ENCODE assay signal across 9 mouse cellular contexts in genomic region chr4:107652598-107653279, GRCm38 (mm10). TPM values are rescaled to one million over a fixed set of nuclear protein-coding genes. Genes with fewer than 3 reads are reported as not detected.
DNase-seq lines count a peak whose midpoint lies in the region; ATAC-seq lines count a peak whose summit lies in the region.
"Had no signal": no experiment of that assay in that cellular context is flagged by ENCODE, and none has a peak within 500 bp of the region (broad histone marks: within the 10 kb centered on the region; RNA-seq: fewer than 3 reads in every experiment).

No protein-coding gene starts in this region.

- peak overlapping the region; percentile 23 for H3K4me2 ChIP-seq in forebrain, embryonic 12.5 days
- H3K4me2 ChIP-seq in liver, embryonic 15.5 days: peak overlapping the region; percentile 59
- H3K4me2 ChIP-seq in neural tube, embryonic 13.5 days: peak overlapping the region; percentile 19; the same call in 1 of the 2 replicates

- H3K27me3 ChIP-seq in forebrain, embryonic 12.5 days: no peaks in the 10 kb centered on the region
- H3K27me3 ChIP-seq in liver, embryonic 15.5 days: 0 out of 2 replicates have a peak, but pooled peaks cover 6% of the 10 kb centered on the region
- no peaks in the 10 kb centered on the region for H3K27me3 ChIP-seq in neural tube, embryonic 13.5 days

- peak; percentile 69 for DNase-seq in ES-CJ7 (ENCODE audit: low read depth, low spot score)
- DNase-seq in c-Kit-positive CD71-positive TER-119-positive erythroid progenitor cells, embryonic 14.5 days (ENCODE audit: low spot score): peak; percentile 68
- peak; percentile 75 to 87 for DNase-seq in heart, postnatal 14 days
- DNase-seq in kidney, postnatal 4 days: peak; percentile 93 to 94
- DNase-seq in testis, postnatal 14 days (ENCODE audit: low spot score): peak; percentile 29

- no peak overlapping the region for H3K4me3 ChIP-seq in forebrain, embryonic 12.5 days (replicated peaks)
- peak overlapping the region; percentile 29 for H3K4me3 ChIP-seq in liver, embryonic 15.5 days (replicated peaks)
- no peak overlapping the region for H3K4me3 ChIP-seq in neural tube, embryonic 13.5 days

- peak; percentile 89 for ATAC-seq in forebrain, embryonic 12.5 days (ENCODE audit: low FRiP score)
- peak; percentile 84 for ATAC-seq in liver, embryonic 15.5 days (ENCODE audit: insufficient read depth)
- ATAC-seq in neural tube, embryonic 13.5 days (ENCODE audit: low read depth): peak; percentile 90

- no peak overlapping the region for H3K27ac ChIP-seq in forebrain, embryonic 12.5 days
- no peak overlapping the region for H3K27ac ChIP-seq in liver, embryonic 15.5 days (replicated peaks)
- no peak overlapping the region for H3K27ac ChIP-seq in neural tube, embryonic 13.5 days (replicated peaks)

- H3K4me1 ChIP-seq in forebrain, embryonic 12.5 days: peaks cover 18% of the 10 kb centered on the region
- peaks cover 11% of the 10 kb centered on the region for H3K4me1 ChIP-seq in liver, embryonic 15.5 days (replicated peaks)
- peaks cover 35% of the 10 kb centered on the region for H3K4me1 ChIP-seq in neural tube, embryonic 13.5 days (replicated peaks)

- no peaks in the 10 kb centered on the region for H3K36me3 ChIP-seq in forebrain, embryonic 12.5 days (replicated peaks)
- H3K36me3 ChIP-seq in liver, embryonic 15.5 days (replicated peaks): no peaks in the 10 kb centered on the region
- H3K36me3 ChIP-seq in neural tube, embryonic 13.5 days: no peaks in the 10 kb centered on the region

- intact Hi-C loops in heart, postnatal 14 days (cut with DNase I): loop anchor here (1.0 kb wide), 1 partner anchor 230 kb away; no protein-coding TSS in a partner anchor

- H3K9me3 ChIP-seq in forebrain, embryonic 12.5 days: no peaks in the 10 kb centered on the region
- H3K9me3 ChIP-seq in liver, embryonic 15.5 days (replicated peaks): no peaks in the 10 kb centered on the region
- H3K9me3 ChIP-seq in neural tube, embryonic 13.5 days: no peaks in the 10 kb centered on the region

- WGBS in forebrain, embryonic 12.5 days: 10% methylated on average over 7 of the region's 7 CpGs
- 3% methylated on average over 7 of the region's 7 CpGs for WGBS in liver, embryonic 15.5 days (ENCODE audit: insufficient replicate concordance)
- WGBS in neural tube, embryonic 13.5 days: 12% methylated on average over 7 of the region's 7 CpGs

- no peak overlapping the region for H3K9ac ChIP-seq in forebrain, embryonic 12.5 days
- H3K9ac ChIP-seq in liver, embryonic 15.5 days: no peak overlapping the region
- H3K9ac ChIP-seq in neural tube, embryonic 13.5 days: no peak overlapping the region

RNA-seq across cellular contexts. Expression of gene Dmrtb1, which starts 31.3 kb away (rescaled TPM):
- 27.5 and 30.8 TPM in 2 replicates for polyA plus RNA-seq in forebrain, embryonic 12.5 days (2016; fragmentation: Nextera tagmentation; extraction: Ambion mirVana)
- not detected for total RNA-seq in heart, postnatal 14 days (2021)
- 0.08 TPM in 1 of 2 replicates, not detected in the other for polyA plus RNA-seq in liver, embryonic 15.5 days (2015; fragmentation: Nextera tagmentation; extraction: Ambion mirVana)
- 14.5 TPM in 2 replicates for polyA plus RNA-seq in neural tube, embryonic 13.5 days (2015; fragmentation: Nextera tagmentation; extraction: Ambion mirVana)
- polyA plus RNA-seq: large intestine, adult 2 months had no signal

Comparison
In these comparisons a context has a peak if more than half of its experiments do, and no peak if none do; other contexts are left out.
1. DNase-seq: peak in every context shown above with its lines; median percentile 94 in kidney, postnatal 4 days; 81 in heart, postnatal 14 days; 69 in ES-CJ7; 68 in c-Kit-positive CD71-positive TER-119-positive erythroid progenitor cells, embryonic 14.5 days; 29 in testis, postnatal 14 days.
2. RNA of gene Dmrtb1, which starts 31.3 kb away (polyA plus RNA-seq): 27.5 to 30.8 TPM in forebrain, embryonic 12.5 days and 14.5 TPM in neural tube, embryonic 13.5 days; 0.08 TPM in liver, embryonic 15.5 days; every median in the first group is over 10 times any median in the second.
3. Peak in every context shown above with its lines, with median percentiles within 50 percentile points of each other: ATAC-seq and H3K4me2 ChIP-seq.